Mouse (Mus musculus): ENCODE data around the gene Klf7.

The Klf7 gene

GRCm38 (mm10) chr1:64032502-64033231 lies 89.4 kb downstream of the Klf7 start:
- no peak for DNase-seq (ENCODE audit: low spot score in 2 of 2)

GRCm38 (mm10) chr1:64021986-64022385 lies 100.1 kb downstream of the Klf7 start:
- no peak for DNase-seq (ENCODE audit: low spot score in 2 of 2)

- DNase-seq (ENCODE audit: low spot score in 2 of 2), result no peak
Measured at GRCm38 (mm10) chr1:64020672-64021635, 101.1 kb downstream of the Klf7 start.

- no peak for DNase-seq (ENCODE audit: low spot score in 2 of 2)
Measured at GRCm38 (mm10) chr1:64019127-64019635, 102.9 kb downstream of the Klf7 start.

- no peak for DNase-seq (ENCODE audit: low spot score in 2 of 2)
Measured at GRCm38 (mm10) chr1:64018466-64019077, 103.5 kb downstream of the Klf7 start.

GRCm38 (mm10) chr1:64014091-64014490 lies 108.0 kb downstream of the Klf7 start:
- DNase-seq (ENCODE audit: low spot score in 2 of 2), result no peak

- DNase-seq (ENCODE audit: low spot score in 2 of 2), result no peak
Measured at GRCm38 (mm10) chr1:64008994-64009393, 113.1 kb downstream of the Klf7 start.

GRCm38 (mm10) chr1:64008031-64008430 lies 114.1 kb downstream of the Klf7 start:
- DNase-seq (ENCODE audit: low spot score in 2 of 2), result no peak

GRCm38 (mm10) chr1:64005194-64005593 lies 116.9 kb downstream of the Klf7 start:
- no peak for DNase-seq (ENCODE audit: low spot score in 2 of 2)

- DNase-seq (ENCODE audit: low spot score in 2 of 2), result no peak
Measured at GRCm38 (mm10) chr1:64003525-64004291, 118.4 kb downstream of the Klf7 start.

- no peak for DNase-seq (ENCODE audit: low spot score in 2 of 2)
Measured at GRCm38 (mm10) chr1:64002036-64002435, 120.0 kb downstream of the Klf7 start.

- DNase-seq (ENCODE audit: low spot score in 2 of 2), result no peak
Measured at GRCm38 (mm10) chr1:64000597-64000996, 121.5 kb downstream of the Klf7 start.

- no peak for DNase-seq (ENCODE audit: low spot score in 2 of 2)
Measured at GRCm38 (mm10) chr1:63999481-63999880, 122.6 kb downstream of the Klf7 start.

- DNase-seq (ENCODE audit: low spot score in 2 of 2), result no peak
Measured at GRCm38 (mm10) chr1:63998901-63999300, 123.2 kb downstream of the Klf7 start.

- DNase-seq (ENCODE audit: low spot score in 2 of 2), result no peak
Measured at GRCm38 (mm10) chr1:63998139-63998538, 123.9 kb downstream of the Klf7 start.

GRCm38 (mm10) chr1:63995828-63996227 lies 126.3 kb downstream of the Klf7 start:
- DNase-seq (ENCODE audit: low spot score in 2 of 2), result no peak

- DNase-seq (ENCODE audit: low spot score in 2 of 2), result no peak
Measured at GRCm38 (mm10) chr1:63995137-63995492, 127.0 kb downstream of the Klf7 start.

- peak in 1 of 2 experiments; percentile 22 for DNase-seq (ENCODE audit: low spot score in 2 of 2)
Measured at GRCm38 (mm10) chr1:63994248-63995136, 127.6 kb downstream of the Klf7 start.

- no peak for DNase-seq (ENCODE audit: low spot score in 2 of 2)
Measured at GRCm38 (mm10) chr1:63992506-63992905, 129.6 kb downstream of the Klf7 start.

- no peak for DNase-seq (ENCODE audit: low spot score in 2 of 2)
Measured at GRCm38 (mm10) chr1:63990416-63990815, 131.7 kb downstream of the Klf7 start.
